Mouse (Mus musculus): ENCODE results near the gene Trp53tg5.

Trp53tg5 gene

GRCm38 (mm10) chr2:164453047-164453757 is 20.3 kb downstream of the Trp53tg5 start:
- no peak for DNase-seq (ENCODE audit: inconsistent age in 2 of 2, low spot score in 1 of 2)

GRCm38 (mm10) chr2:164452000-164452676 is 21.4 kb downstream of the Trp53tg5 start:
- DNase-seq (ENCODE audit: inconsistent age in 2 of 2, low spot score in 1 of 2): peak in 1 of 2 experiments; percentile 5

GRCm38 (mm10) chr2:164449341-164450042 is 24.0 kb downstream of the Trp53tg5 start:
- peak in 1 of 2 experiments; percentile 28 for DNase-seq (ENCODE audit: inconsistent age in 2 of 2, low spot score in 1 of 2)

DNA sequence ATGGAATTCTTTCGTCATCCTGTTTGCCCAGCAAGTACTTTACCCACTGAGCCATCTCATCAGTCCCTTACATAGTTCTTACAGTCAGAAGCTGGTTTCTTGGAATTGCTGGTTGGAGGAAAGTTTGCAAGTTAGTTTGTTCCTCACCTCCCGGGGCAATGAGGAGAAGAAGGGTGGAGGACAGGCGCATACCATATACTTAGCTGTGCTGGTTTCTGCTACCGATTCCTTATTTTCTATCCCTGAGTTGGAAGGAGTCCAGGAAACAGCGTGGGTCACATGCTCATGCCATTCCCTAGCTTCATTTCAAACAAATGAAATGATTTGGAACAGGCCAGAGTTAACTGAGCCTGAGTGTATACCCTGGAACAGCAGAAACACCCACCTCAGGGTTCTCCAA is 24.6 kb downstream of the Trp53tg5 start:
- no peak for DNase-seq (ENCODE audit: inconsistent age in 2 of 2, low spot score in 1 of 2)

DNA sequence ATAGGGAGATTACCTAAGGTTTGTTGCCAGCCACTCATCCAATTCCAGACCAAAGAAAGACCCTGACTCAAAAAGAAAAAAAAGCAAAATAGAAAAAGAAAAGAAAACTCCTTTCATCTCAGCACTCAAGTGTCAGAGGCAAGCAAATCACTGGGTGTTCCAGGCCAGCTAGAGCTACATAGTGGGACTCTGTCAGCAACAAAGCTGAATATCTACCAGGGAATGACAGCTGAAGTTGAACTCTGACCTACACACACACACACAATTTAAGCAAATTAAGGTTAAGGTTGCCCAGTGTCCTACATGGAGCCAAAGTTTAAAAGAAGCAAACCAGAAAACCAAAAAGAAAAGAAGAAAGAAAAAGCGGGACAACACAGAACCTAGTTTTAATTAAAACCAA is 25.4 kb downstream of the Trp53tg5 start:
- no peak for DNase-seq (ENCODE audit: inconsistent age in 2 of 2, low spot score in 1 of 2)

- no peak for DNase-seq (ENCODE audit: inconsistent age in 2 of 2, low spot score in 1 of 2)
Observed at GRCm38 (mm10) chr2:164446086-164446469, 27.4 kb downstream of the Trp53tg5 start.

DNA sequence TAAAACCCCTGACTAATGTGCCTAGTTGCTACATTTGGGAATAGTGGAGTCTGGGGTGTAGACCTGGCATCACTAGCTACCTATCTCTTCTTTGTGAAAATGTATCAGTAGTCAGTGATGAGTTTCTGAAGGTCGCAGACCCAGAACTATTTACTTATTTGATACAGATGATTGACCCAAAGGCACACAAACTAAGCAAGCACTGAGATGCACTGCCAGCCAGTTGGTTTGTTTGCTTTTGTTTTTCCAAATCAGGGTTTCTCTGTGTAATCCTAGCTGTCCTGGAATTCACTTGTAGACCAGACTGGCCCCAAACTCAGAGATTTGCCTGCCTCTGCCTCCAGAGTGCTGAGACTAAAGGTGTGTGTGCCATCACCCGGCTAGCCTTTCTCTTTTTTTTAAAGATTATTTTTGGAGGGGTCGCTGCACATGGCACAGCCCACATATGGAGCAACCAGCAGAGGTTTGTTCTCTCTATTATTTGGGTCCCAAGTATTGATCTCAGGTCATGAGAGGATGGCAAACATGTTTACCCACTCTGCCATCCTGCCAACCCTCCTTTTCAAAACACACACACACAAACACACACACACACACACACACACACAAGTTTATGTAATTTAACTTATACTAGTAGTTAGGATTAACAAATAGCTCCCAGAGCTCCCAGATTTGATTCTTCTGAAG is 28.0 kb downstream of the Trp53tg5 start:
- DNase-seq (ENCODE audit: inconsistent age in 2 of 2, low spot score in 1 of 2): no peak

DNA sequence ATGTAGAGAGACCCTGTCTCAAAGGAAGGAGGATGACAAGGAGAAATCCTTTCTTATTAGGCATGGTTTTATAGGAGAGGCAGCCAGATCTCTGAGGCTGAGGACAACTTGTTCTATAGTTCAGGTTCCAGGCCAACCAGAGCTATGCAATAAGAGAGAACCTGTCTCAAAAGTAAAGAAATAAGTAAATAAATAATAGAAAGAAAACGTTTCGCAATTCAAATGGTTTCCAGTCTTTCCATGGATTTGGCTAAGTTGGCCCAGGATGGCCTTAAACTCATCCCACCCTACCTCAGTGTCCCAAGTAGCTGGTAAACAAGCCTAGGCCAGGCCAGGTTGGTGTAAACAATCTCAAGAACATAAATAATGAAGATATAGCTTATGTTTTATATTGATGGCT is 28.8 kb downstream of the Trp53tg5 start:
- no peak for DNase-seq (ENCODE audit: inconsistent age in 2 of 2, low spot score in 1 of 2)

DNA sequence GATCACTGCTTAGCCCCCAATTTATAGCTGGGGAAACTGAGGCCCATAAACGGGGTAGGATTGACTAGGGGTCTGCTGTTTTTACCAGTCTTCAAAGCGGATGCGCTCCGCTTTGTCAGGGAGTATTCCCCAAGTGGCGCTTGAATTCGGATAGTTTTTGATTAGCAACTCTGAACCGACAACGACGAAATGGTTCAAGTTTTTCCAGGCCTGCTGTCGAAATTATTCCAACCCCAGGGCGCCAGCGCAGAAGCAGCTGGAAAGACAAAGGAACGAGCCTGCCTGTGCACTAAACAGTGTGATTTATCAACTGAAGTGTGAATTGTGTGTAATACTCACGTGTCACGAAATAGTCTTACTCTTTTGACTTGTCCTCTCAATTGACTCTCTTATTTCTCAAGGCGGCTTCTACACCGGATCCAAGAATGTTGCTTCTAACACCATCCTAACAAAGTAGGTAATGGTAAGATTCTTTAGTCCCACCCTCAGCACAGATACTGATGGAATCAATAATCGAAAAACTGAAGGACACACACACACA is 30.0 kb downstream of the Trp53tg5 start, which contains the start of gene Sdc4:
Gene Sdc4 (minus strand): TSS at position 428 of the 541 bp plus-strand sequence.
- DNase-seq (ENCODE audit: inconsistent age in 2 of 2, low spot score in 1 of 2): no peak

DNA sequence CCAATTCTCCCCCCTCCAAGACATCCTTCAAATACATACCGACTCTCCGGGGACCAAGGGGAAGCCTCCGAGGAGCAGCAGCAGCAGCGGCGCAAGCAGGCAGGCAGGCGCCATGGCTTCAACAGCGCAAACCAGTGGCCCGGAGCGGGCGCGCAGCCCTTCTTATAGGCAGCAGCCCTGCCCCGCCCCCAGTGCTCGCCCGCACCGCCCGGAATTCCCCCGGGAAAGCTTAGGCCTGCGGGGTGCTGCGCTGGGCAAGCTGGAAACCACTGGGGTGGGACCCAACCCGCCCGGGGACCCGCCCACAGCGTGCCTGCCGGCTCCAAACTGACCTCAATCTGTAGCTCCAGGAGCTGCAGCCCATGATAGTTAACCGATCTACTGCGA is 30.5 kb downstream of the Trp53tg5 start:
- peak; percentile 92 to 97 for DNase-seq (ENCODE audit: inconsistent age in 2 of 2, low spot score in 1 of 2)

GRCm38 (mm10) chr2:164442315-164443050 is 31.0 kb downstream of the Trp53tg5 start:
- DNase-seq (ENCODE audit: inconsistent age in 2 of 2, low spot score in 1 of 2): peak; percentile 69 to 90

DNA sequence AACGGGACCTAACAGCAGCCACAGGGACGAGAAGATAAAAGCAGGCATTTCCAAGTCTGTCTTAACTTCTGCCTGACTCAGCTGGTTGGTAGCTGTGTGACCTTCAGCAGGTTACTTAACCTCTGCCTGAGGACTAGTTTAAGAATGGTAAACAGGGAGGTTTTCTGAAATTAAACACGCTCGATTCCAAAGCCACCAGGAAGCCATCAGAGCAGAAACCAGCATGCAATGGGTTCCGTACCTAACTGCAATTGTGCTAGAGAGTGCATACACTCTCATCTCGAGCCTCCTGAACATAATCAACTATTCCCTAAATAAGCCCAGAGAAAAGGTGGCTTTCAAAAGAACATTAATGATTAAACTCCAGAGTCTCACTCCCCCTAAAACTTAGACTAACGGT is 31.8 kb downstream of the Trp53tg5 start:
- DNase-seq (ENCODE audit: inconsistent age in 2 of 2, low spot score in 1 of 2): peak in 1 of 2 experiments; percentile 60

DNA sequence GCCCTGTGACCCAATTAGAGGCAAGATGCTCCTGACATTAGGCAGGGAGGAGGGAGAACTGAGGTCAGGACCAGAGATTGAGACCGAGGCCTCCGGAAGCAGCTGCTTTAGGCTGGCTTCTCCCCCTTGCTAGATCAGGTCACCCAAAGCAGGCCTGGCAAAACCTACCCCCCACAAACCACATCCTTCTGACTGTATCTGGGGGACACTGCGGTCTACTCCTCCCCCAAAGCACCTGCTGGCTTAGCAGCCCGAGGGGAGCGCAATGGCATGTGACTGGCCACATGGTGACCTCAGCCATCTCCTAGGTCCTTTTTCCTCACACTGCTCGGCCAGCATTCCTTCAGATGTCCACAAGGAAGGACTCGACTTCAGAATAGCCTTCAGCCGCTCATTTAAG is 32.4 kb downstream of the Trp53tg5 start:
- DNase-seq (ENCODE audit: inconsistent age in 2 of 2, low spot score in 1 of 2): no peak

DNA sequence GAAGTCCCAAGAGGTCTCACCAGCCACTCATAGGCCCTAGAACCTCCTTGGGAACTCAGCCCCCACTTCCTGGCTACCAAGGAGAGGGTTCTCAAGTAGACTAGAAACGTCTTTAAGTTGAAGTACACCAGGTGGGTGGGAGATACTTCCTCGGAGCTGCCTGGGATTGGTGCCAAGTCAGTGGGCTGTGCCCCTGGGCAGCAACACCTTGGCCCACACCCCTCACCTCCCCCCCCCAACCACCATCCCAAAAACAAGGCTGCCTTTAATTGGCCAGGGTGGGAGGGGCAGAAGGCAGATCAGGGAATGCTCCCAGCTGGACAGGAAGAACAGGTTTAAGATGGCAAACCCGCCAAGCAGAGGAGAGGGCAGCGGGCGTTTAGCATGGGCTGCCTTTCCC is 33.2 kb downstream of the Trp53tg5 start:
- DNase-seq (ENCODE audit: inconsistent age in 2 of 2, low spot score in 1 of 2): no peak

DNA sequence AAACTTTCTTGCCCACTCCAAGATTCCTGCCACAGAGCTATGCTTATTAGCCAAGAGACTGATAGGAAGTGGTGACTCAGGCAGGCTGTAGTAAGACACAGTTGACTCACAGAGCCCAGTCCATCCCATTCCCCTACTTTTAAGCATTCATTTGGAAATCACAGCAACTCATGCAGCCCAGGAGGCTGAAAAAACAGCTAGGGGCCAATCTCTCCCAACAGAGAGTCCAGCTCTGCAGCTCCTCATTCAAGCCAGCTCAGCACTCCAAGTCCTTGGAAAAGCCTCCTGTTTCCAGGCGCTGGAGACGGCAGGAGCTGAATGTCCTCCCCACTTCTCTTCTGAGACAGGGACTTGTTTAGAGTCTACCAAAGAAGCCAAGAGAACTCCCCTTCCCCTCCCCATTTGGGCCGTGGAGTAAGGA is 34.5 kb downstream of the Trp53tg5 start:
- peak; percentile 52 to 79 for DNase-seq (ENCODE audit: inconsistent age in 2 of 2, low spot score in 1 of 2)

- DNase-seq (ENCODE audit: inconsistent age in 2 of 2, low spot score in 1 of 2): no peak
Observed at GRCm38 (mm10) chr2:164438257-164438656, 35.3 kb downstream of the Trp53tg5 start.

DNA sequence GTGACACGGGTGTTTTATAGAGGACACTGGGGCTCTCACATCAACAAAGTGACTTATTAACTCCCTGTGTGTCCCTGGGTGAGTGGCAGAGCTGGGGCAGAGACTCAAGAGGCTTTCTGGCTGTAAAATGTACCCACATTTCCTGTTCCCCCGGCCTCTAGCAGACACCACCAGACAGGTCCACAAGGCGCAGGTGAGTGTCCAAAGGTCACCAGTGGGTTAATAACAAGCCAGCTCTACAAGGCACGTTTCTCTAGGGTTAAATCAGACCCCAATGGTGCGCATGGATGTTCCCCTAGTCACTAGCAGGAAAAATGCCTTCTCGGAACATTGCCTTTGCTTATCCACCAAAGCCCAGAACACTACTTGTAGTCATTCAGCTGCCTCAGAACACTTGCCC is 35.8 kb downstream of the Trp53tg5 start:
- peak in 1 of 2 experiments; percentile 30 for DNase-seq (ENCODE audit: inconsistent age in 2 of 2, low spot score in 1 of 2)

- DNase-seq (ENCODE audit: inconsistent age in 2 of 2, low spot score in 1 of 2): peak in 1 of 2 experiments; percentile 72
Observed at GRCm38 (mm10) chr2:164436961-164437360, 36.6 kb downstream of the Trp53tg5 start.

DNA sequence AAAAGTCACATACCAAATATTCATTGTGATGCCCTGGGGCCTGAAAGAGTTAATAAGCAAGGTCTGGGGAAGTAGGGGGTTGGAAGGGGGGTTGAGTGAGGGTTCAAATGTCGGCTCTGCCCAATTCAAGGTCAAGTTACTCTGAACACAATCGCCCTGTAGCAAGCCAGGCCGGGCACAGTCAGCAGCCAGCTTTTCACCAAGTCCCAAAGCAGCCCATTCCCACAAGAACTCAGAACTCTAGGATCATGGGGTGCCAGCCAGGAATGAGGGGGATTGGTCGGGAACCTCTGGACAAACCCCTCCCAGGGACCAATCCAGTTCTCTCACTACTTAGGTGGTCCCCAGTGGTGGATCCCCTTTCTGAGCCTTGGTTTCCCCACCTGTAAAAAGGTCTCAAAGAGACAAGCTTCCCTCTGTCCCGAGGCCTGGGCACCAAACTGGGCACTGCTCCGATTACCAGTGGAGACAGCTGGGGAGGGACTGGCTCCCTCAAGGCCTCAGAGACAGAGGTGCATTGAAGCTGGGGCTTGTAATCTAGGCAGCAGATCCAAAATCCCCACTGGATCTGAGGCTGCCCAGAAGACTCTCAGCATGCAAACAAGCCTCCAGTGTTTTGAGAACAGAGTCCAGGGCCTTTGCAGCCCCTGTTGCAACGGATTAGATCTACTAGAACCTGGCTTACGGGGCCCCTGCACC is 37.2 kb downstream of the Trp53tg5 start:
- peak in 1 of 2 experiments; percentile 75 for DNase-seq (ENCODE audit: inconsistent age in 2 of 2, low spot score in 1 of 2)
